Mouse (Mus musculus) cerebellum, postnatal 14 days (tissue): ENCODE data around the gene G6pdx.

Source experiments
- DNase-seq, 2 experiments: peaks; one replicate each; pipeline ENCODE4 v3.0.0; 2021; ENCODE audit warnings: mixed read lengths in 2 of 2

G6pdx gene

DNA sequence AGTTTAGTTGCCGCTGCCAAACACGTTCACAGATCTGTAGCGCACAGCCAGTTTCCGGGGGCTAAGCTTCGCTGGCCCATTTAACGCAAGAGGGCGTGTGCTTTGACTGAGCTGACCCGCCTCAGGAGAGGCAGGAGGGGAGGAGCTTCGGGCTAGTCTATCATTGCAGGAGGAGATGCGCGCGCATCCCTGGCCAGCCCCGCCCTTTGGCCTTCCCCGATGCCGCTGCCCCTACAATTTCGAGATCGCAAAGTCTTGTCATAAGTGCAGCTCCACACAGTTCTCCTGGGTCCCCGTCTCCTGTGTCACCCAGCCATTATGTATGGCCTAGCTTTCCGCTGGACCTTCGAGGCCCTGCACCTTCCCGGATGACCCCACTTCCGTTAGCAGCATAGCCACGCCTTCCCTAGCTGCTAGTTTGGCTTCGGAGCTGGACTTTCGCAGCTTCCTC is at the start of gene G6pdx:
Gene G6pdx (minus strand): TSS at position 369 of the 451 bp plus-strand sequence.
- DNase-seq, result peak; percentile 88 to 90

DNA sequence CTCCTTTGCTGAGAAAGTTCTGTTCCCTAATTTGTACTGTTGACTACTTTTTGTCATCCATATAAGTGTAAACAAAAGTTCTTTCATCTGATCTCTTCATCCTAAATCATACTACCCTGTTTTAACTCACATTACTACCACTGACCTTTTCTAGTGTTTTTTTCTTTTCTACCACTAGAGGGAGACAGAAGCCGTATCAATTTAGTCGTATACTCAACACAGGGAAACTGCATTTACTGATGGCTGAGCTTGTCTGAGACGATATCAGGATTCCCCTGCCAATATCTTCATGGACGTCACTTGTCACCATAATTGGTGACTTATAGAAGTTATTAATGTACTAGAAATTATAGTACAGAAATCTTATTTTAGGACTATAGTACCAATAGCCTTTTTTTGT is 23.8 kb upstream of the G6pdx start:
- peak in 1 of 2 experiments; percentile 17 for DNase-seq

GRCm38 (mm10) chrX:74451157-74451912 is 22.3 kb upstream of the G6pdx start:
- DNase-seq, result no peak

DNA sequence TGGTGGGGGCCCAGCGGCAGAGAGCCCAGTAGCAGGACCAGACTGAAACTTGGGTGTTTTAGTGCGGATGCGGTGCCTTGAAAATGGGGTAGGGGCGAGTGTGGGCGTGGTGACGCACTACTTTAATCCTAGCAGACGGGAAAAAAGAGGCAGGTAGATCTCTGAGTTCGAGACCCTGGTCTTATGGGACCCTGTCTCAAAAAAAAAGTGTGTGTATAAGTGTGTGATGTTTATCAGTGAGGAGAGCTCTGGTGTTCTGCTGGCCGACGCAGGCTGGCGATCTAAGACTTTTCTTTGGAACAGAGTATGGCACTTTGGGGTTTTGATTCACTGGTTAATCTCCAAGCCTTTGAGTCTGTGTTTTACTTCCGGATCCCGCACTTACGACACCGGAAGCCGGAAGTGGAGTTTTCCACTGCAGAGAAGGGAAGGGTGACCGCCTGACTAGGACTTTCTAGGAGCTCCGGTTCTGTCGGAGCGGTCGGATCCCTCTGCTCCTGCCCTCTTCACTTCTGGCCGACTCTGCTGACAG is 362 bp upstream of the G6pdx start:
- DNase-seq, result peak; percentile 66 to 72

DNA sequence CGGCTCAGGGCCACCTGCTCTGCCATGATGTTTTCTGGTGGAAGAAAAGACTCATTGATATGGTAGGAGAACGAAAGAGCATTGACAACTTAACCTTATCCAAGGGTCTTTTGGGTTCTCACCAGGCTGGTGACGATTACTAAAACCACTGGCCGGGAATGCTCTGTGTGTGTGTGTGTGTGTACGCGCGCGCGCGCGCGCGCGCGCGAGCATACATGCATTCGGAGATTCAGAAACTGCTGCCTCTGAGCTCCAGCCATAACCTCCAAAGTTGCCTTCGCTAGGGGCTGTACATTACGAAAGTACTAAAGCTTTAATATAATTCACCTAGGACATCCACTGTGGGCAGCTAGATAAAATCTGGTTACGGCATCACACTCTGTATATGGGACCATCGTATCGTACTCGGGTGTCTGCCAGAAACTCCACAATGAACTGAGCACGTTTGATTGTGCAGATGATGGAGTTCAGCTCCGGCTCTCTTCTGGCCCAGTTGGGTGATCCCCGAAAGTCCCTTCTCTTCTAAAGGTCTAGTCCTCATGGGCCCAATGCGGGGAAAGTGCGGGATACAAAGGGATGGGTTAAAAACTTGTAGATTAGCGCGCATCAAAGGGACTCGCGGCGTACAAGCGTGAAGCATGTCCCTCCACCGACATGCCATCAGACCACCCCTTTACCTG is 708 bp downstream of the G6pdx start:
- peak in 1 of 2 experiments; percentile 6 for DNase-seq

- DNase-seq, result no peak
Observed at GRCm38 (mm10) chrX:74427116-74427515, 1.9 kb downstream of the G6pdx start.

GRCm38 (mm10) chrX:74426256-74426655 is 2.7 kb downstream of the G6pdx start:
- no peak for DNase-seq

DNA sequence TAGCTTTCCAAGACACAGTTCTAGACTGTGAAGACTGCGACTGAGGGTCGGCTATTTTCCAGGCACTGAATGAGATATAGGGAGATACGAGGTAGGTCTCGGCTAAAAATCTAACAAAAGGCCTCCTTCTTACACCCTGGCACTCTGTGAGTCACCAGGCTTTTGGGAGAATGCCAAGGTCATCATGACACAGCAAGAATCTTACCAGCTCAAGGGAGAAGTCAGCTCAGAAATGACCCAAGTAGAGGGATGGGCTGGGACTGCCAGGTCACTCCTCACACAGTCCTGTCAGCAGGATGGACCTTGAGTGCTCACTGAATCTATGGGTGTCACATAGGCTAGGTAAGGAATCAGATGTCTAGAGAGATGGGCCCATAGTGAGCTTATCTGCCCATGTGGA is 3.8 kb downstream of the G6pdx start:
- DNase-seq, result peak in 1 of 2 experiments; percentile 6

GRCm38 (mm10) chrX:74424443-74424842 is 4.6 kb downstream of the G6pdx start:
- DNase-seq, result no peak

GRCm38 (mm10) chrX:74413377-74413776 is 15.6 kb downstream of the G6pdx start:
- DNase-seq, result peak; percentile 81 to 82

DNA sequence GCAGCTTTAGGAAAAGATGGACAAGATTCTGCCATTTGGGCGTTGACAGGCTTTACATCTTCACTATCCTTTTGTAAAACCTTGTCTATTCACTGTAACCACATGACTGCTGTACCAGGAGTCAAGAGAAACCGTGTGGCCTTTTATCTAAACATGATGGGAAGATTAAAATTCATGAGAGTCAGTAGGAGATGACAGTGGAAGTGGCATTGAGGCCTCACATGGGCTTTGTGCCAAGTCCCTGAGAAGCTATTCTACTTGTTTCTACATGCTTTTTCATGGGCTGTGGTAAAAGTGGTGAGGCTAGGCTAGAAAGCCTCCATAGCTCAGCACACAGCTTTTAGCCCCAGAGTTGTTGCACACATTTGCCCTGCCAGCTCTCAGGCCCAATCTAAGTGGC is 20.7 kb downstream of the G6pdx start:
- DNase-seq, result no peak

DNA sequence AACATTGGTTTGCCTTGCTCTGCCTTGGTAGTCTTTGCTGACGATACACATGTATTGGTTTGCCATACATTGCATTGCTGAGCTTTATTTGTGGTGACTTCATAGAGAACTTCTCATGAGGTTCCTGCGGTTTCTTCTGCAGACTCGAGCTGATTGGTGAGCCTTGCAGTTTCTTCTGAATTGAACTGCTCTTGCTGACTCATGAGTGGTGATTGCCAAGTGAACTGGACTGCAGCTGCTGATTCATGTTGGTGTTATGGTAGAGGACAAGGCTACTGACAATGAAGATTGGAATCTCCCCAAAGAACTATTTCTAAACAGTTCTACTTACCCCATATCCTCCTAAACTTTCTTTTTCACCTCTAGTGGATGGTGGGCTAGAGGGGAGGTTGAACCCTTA is 28.9 kb downstream of the G6pdx start:
- no peak for DNase-seq

- DNase-seq, result peak; percentile 82 to 83
Observed at GRCm38 (mm10) chrX:74392535-74393443, 36.2 kb downstream of the G6pdx start, which contains the start of the genes Fam3a and Ikbkg. Gene Fam3a, minus strand, starts transcription at chrX:74393272. Gene Ikbkg, plus strand, starts transcription at chrX:74393290.

- DNase-seq, result no peak
Observed at GRCm38 (mm10) chrX:74388153-74388552, 40.8 kb downstream of the G6pdx start.

DNA sequence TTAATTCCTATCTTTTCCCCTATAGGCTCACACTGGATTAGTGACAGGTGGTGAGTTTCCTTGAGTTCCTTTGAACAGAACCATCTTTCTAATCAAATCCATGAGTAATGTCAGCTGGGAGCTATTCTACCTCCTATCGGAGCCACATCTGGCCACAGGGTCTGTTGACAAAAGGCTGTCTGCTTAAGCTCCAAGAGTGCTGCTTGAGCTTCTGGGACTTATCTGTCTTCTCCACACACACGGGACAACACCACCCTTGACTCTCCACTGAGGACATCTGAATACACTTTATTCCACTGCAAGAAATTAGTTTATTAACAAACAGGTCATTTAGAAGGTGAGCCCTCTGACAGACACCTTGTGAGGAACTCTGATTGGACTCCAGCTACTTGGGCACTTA is 44.5 kb downstream of the G6pdx start:
- no peak for DNase-seq

- DNase-seq, result peak; percentile 76 to 82
Observed at GRCm38 (mm10) chrX:74372888-74373549, 56.0 kb downstream of the G6pdx start, which contains the start of the genes Ubl4a and Slc10a3. Gene Ubl4a, minus strand, starts transcription at chrX:74373218. Gene Slc10a3, minus strand, starts transcription at chrX:74373349.

GRCm38 (mm10) chrX:74368209-74368909 is 60.6 kb downstream of the G6pdx start:
- peak; percentile 79 for DNase-seq

GRCm38 (mm10) chrX:74367512-74367911 is 61.5 kb downstream of the G6pdx start:
- peak in 1 of 2 experiments; percentile 17 for DNase-seq
